Mouse (Mus musculus): ENCODE data around the gene Gm9603. TPM values are rescaled to one million over a fixed set of nuclear protein-coding genes. Genes with fewer than 3 reads are reported as not detected.
"Not testable (repeated sequence)": the region's sequence is repeated elsewhere in the genome, so short reads cannot be mapped to it uniquely, and the experiment has no call there.

Gene Gm9603
- not detected in 2 replicates for polyA plus RNA-seq (2016; fragmentation: Nextera tagmentation; extraction: Ambion mirVana)

DNA sequence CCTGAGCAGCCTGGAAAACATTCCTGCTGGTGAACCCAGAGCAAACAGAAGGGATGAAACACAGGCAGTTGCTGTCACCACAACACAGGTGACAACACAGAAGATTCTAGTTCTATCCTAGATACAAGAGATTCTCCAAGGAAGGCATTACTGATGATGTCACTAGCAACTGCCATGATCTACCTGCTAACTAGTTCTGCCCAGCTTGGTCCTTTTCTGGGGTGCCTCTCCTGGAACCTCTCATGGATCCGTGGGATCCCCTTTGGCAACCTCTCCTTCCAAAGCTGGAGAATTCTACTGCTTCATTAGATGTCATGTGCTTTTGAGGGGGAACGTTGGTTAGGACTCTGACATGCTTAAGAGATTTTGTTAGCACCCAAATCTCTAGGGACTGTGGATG, at the start of gene Gm9603:
Gene Gm9603, minus strand, starts transcription at position 101 of the 400 bp plus-strand sequence.
- not testable (repeated sequence) for H3K4me3 ChIP-seq (replicated peaks); H3K9me3 ChIP-seq; ATAC-seq (ENCODE audit: low FRiP score); H3K36me3 ChIP-seq (replicated peaks); H3K9ac ChIP-seq; H3K4me1 ChIP-seq; H3K27ac ChIP-seq; H3K4me2 ChIP-seq; H3K27me3 ChIP-seq
- no CpG with 5 or more reads among the region's 2 CpGs for WGBS

DNA sequence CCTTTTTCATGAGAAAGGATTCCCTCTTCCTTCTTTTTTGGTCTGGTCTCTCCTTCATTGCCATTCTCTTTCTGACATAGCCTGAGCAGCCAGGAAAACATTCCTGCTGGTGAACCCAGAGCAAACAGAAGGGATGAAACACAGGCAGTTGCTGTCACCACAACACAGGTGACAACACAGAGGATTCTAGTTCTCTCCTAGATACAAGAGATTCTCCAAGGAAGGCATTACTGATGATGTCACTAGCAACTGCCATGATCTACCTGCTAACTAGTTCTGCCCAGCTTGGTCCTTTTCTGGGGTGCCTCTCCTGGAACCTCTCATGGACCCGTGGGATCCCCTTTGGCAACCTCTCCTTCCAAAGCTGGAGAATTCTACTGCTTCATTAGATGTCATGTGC, 54.3 kb downstream of the Gm9603 start, which contains the start of gene Gm8265:
Gene Gm8265, minus strand, starts transcription at position 101 of the 400 bp plus-strand sequence.
- H3K9me3 ChIP-seq; H3K4me3 ChIP-seq (replicated peaks); H3K4me1 ChIP-seq; H3K36me3 ChIP-seq (replicated peaks); H3K9ac ChIP-seq; H3K4me2 ChIP-seq; H3K27ac ChIP-seq; H3K27me3 ChIP-seq; ATAC-seq (ENCODE audit: low FRiP score): not testable (repeated sequence)
- no CpG with 5 or more reads among the region's 1 CpGs for WGBS

Other genes with a start within 250 kb of the Gm9603 start
- gene Gm3194, start 232.0 kb downstream of the Gm9603 start, polyA plus RNA-seq (2016; fragmentation: Nextera tagmentation; extraction: Ambion mirVana) = 1.4 and 1.8 TPM in 2 replicates
- not detected in 2 replicates for gene Gm8246, start 209.6 kb downstream of the Gm9603 start, polyA plus RNA-seq (2016; fragmentation: Nextera tagmentation; extraction: Ambion mirVana)
- not detected in 2 replicates for gene Gm3187, start 203.2 kb downstream of the Gm9603 start, polyA plus RNA-seq (2016; fragmentation: Nextera tagmentation; extraction: Ambion mirVana)
- 3.7 and 3.8 TPM in 2 replicates for gene Gm3488, start 185.8 kb downstream of the Gm9603 start, polyA plus RNA-seq (2016; fragmentation: Nextera tagmentation; extraction: Ambion mirVana)
- not detected in 2 replicates for gene Gm3532, start 149.0 kb downstream of the Gm9603 start, polyA plus RNA-seq (2016; fragmentation: Nextera tagmentation; extraction: Ambion mirVana)
- not detected in 2 replicates for gene Gm8265, start 54.4 kb downstream of the Gm9603 start, polyA plus RNA-seq (2016; fragmentation: Nextera tagmentation; extraction: Ambion mirVana)
- 0.32 TPM in 1 of 2 replicates, not detected in the other for gene Gm3373, start 54.1 kb upstream of the Gm9603 start, polyA plus RNA-seq (2016; fragmentation: Nextera tagmentation; extraction: Ambion mirVana)
- gene Gm3383, start 120.5 kb upstream of the Gm9603 start, polyA plus RNA-seq (2016; fragmentation: Nextera tagmentation; extraction: Ambion mirVana) = 1.8 and 2.0 TPM in 2 replicates
- not detected in 2 replicates for gene Gm3424, start 142.9 kb upstream of the Gm9603 start, polyA plus RNA-seq (2016; fragmentation: Nextera tagmentation; extraction: Ambion mirVana)
- gene Gm8237, start 192.9 kb upstream of the Gm9603 start, polyA plus RNA-seq (2016; fragmentation: Nextera tagmentation; extraction: Ambion mirVana) = 0.32 TPM in 1 of 2 replicates, not detected in the other